Mouse (Mus musculus) liver, embryonic 14.5 days (tissue): Measurements from ENCODE around the gene Eef1akmt2. TPM values are rescaled to one million over a fixed set of nuclear protein-coding genes. Genes with fewer than 3 reads are reported as not detected.

Source experiments
- ATAC-seq: fragments of 200-750 bp; cut with Nextera tagmentation; 2 replicates; pipeline ENCODE4 v1.8.0; 2017; ENCODE audit warnings: moderate number of reproducible peaks, mild to moderate bottlenecking, moderate library complexity; ENCODE audit not compliant: insufficient read depth
- DNase-seq, 3 experiments: peaks; one replicate each; pipeline ENCODE4 v3.0.0-alpha.2; 2012 to 2013; ENCODE audit warnings: low read depth in 3 of 3, low spot score in 3 of 3
- H3K27ac ChIP-seq: fragments of 300-500 bp; sonication (generic); 2 replicates; pipeline ENCODE4 v1.5.1; 2014; ENCODE audit warnings: moderate library complexity, mild to moderate bottlenecking, control low read depth, inconsistent platforms
- H3K27me3 ChIP-seq: fragments of 300-500 bp; sonication (generic); 2 replicates; pipeline ENCODE4 v1.6.1; 2014; ENCODE audit warnings: mild to moderate bottlenecking, low read length, moderate library complexity; ENCODE audit not compliant: control insufficient read depth, insufficient read depth
- H3K36me3 ChIP-seq: fragments of 300-500 bp; sonication (generic); replicated peaks from 2 replicates; pipeline ENCODE4 v1.6.1; 2014; ENCODE audit warnings: low read depth; ENCODE audit not compliant: control insufficient read depth, insufficient read depth
- H3K4me1 ChIP-seq, 2 experiments: fragments of 200-500 bp in 1 of 2; fragments of 300-500 bp in 1 of 2; sonication (generic) in 1 of 2; replicated peaks; 2 replicates each; pipeline ENCODE4 v1.6.1; 2012 to 2014; ENCODE audit warnings: antibody characterized with exemption in 1 of 2, inconsistent platforms in 1 of 2, low read length in 1 of 2; ENCODE audit not compliant: control insufficient read depth in 2 of 2, insufficient read depth in 2 of 2
- H3K4me2 ChIP-seq: fragments of 300-500 bp; sonication (generic); 2 replicates; pipeline ENCODE4 v1.6.1; 2014; ENCODE audit warnings: low read depth, mild to moderate bottlenecking, control low read depth, moderate library complexity
- H3K4me3 ChIP-seq, 2 experiments: fragments of 200-500 bp in 1 of 2; fragments of 300-500 bp in 1 of 2; sonication (generic) in 1 of 2; 2 replicates each; pipeline ENCODE4 v1.5.1; 2012 to 2014; ENCODE audit warnings: low read depth in 2 of 2, low read length in 2 of 2, mild to moderate bottlenecking in 2 of 2, control low read depth in 1 of 2, inconsistent platforms in 1 of 2, moderate library complexity in 1 of 2; ENCODE audit not compliant: insufficient read depth in 1 of 2
- H3K9ac ChIP-seq: fragments of 300-500 bp; sonication (generic); replicated peaks from 2 replicates; pipeline ENCODE4 v1.6.1; 2014; ENCODE audit warnings: mild to moderate bottlenecking, control low read depth, moderate library complexity
- H3K9me3 ChIP-seq: fragments of 300-500 bp; sonication (generic); 2 replicates; pipeline ENCODE4 v1.6.1; 2016; ENCODE audit warnings: low read length, mixed read lengths; ENCODE audit not compliant: control insufficient read depth
- CTCF ChIP-seq: IDR thresholded peaks from 2 replicates; pipeline ENCODE4 v1.5.1; 2016; ENCODE audit warnings: antibody characterized with exemption, low read depth, control low read depth
- EP300 ChIP-seq: IDR thresholded peaks from 2 replicates; pipeline ENCODE4 v1.6.1; 2016; ENCODE audit warnings: antibody characterized with exemption, low read depth
- whole genome bisulfite sequencing: fragments of 180-500 bp; shearing (Covaris S2); extraction: QIAGEN DNeasy Blood & Tissue Kit; methylation state at CpG from one replicate; pipeline ENCODE4 v1.1.7; 2014; ENCODE audit not compliant: insufficient replicate concordance; 5-methylcytosine and 5-hydroxymethylcytosine counted together
- polyA plus RNA-seq, 2 experiments: library from polyadenylated mRNA; depleted of rRNA in 1 of 2; stranded (reverse) in 1 of 2; unstranded in 1 of 2; fragments of >200 nt; fragmentation: Nextera tagmentation in 1 of 2; extraction: Ambion mirVana in 1 of 2; gene quantifications; 2 replicates each; pipeline versions ENCODE4 v1.2.1 to v1.2.3; 2012 to 2014

Gene Eef1akmt2
- polyA plus RNA-seq, 2 experiments, result 13.1 to 19.0 TPM

DNA sequence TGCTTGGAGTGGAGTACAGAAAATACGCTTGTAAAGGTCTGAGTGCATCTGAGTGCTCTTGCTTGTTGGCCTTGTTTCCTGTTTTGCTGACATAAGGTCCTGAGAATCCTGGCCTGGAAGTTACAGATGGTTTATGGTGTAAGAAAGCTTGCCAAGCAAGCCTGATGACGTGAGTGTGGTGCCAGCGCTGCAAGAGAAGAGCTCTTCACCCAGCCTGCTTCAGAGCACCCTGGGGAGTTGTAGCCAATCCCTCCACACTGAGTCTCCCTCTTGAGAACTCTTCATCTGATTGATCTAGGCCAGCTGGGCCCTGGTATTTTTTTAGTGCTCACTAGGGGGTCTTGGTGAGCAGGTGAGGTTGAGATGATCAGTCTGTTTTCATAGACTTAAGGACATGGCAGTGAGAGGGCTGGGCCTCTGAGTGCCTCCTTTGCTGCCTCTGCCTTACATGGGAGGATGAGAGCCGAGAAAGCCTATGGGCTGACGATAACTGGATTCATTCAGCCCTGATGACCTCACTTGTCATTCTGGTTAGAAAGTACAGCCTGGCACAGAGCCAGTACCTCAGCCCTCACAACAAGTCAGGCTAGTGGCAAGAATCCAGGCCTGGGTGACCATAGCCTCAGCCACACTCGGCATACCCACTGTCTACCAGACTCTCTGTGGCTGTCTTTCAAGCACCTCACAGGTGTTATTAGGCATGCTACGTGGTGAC, 42.5 kb upstream of the Eef1akmt2 start:
- 62% methylated on average over 7 of the region's 7 CpGs for WGBS
- Histone ChIP-seq H3K4me2 (no peak overlapping the region), H3K4me1 (no peaks in the 10 kb centered on the region), H3K4me3 (no peak overlapping the region), H3K27ac (no peak overlapping the region), H3K9ac (no peak overlapping the region), H3K27me3 (no peaks in the 10 kb centered on the region), H3K36me3 (no peaks in the 10 kb centered on the region), H3K9me3 (no peaks in the 10 kb centered on the region)
- no peak for TF ChIP-seq EP300
- no peak for TF ChIP-seq CTCF
- ATAC-seq (no peak), DNase-seq (no peak)

DNA sequence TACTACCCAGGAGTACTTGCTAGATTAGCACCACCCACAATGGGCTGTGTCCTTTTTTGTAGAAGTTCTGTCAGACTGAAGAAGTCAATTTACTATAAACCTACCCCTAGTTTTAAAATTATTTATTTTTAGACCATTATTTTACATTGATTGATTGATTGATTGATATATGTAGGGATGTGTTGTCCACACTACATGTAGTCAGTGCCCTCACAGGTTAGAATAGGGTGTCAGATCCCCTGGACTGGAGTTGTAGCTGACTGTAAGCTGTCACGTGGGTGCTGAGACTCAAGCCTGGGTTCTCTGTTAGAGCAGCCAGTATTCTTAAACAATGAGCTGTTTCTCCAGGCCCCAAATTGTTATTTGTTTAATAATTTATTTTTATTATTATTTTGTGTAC, 40.9 kb upstream of the Eef1akmt2 start:
- TF ChIP-seq CTCF, result no peak
- no peak for TF ChIP-seq EP300
- DNase-seq (no peak), ATAC-seq (no peak)
- H3K4me1 ChIP-seq, result no peaks in the 10 kb centered on the region; a peak in 1 of 4 replicates
- H3K9me3 ChIP-seq, result no peaks in the 10 kb centered on the region
- no peak overlapping the region for H3K27ac ChIP-seq
- no peaks in the 10 kb centered on the region for H3K36me3 ChIP-seq
- H3K9ac ChIP-seq, result no peak overlapping the region
- H3K4me2 ChIP-seq, result no peak overlapping the region
- H3K4me3 ChIP-seq, result no peak overlapping the region
- H3K27me3 ChIP-seq, result no peaks in the 10 kb centered on the region
- 63% methylated on average over 1 of the region's 1 CpGs for WGBS

DNA sequence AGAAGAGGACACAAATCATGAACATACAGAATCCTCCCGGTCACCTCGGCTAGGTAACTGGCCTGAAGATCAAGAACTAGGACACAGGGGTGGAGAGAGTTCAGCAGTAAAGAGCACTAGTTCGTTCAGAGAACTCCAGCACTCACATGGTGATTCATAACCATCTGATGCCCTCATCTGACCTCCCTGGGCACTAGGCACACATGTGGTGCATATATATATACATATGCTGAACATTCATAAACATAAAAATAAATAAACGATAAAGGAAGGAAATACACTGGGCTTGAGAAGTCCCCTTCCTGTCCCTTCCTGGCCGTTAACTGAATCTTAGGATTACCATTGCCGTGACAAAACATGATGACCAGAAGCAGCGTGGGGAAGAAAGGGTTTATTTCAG, 40.3 kb upstream of the Eef1akmt2 start:
- no peaks in the 10 kb centered on the region; a peak in 1 of 4 replicates for H3K4me1 ChIP-seq
- no peaks in the 10 kb centered on the region for H3K36me3 ChIP-seq
- no peaks in the 10 kb centered on the region for H3K9me3 ChIP-seq
- TF ChIP-seq CTCF (no peak), EP300 (no peak)
- DNase-seq (no peak), ATAC-seq (no peak)
- WGBS, result 57% methylated on average over 7 of the region's 7 CpGs
- no peak overlapping the region for H3K9ac ChIP-seq
- no peak overlapping the region for H3K4me3 ChIP-seq
- H3K4me2 ChIP-seq, result no peak overlapping the region
- no peaks in the 10 kb centered on the region for H3K27me3 ChIP-seq
- H3K27ac ChIP-seq, result no peak overlapping the region

DNA sequence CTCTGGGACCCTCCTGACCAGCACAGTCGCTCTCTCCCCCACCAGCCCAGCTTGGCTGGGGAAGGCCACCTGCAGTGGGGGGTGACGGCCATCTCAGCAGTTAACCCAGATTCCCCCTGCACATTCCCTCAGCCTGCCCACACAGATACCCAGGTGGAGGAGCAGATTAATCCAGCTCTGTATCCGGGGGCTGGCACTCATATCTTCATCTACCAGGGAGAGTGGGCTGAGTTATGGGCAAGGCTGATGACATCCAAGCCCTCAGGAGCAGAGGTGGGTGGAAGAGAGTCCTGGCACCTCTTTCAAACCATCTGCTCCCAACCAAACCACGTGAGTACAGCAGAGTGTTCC, 39.8 kb upstream of the Eef1akmt2 start:
- no peaks in the 10 kb centered on the region; a peak in 1 of 4 replicates for H3K4me1 ChIP-seq
- no peak for TF ChIP-seq EP300
- no peak for TF ChIP-seq CTCF
- ATAC-seq, result no peak
- no peaks in the 10 kb centered on the region for H3K9me3 ChIP-seq
- no peak for DNase-seq
- 39% methylated on average over 4 of the region's 4 CpGs for WGBS
- H3K9ac ChIP-seq, result no peak overlapping the region
- H3K27me3 ChIP-seq, result no peaks in the 10 kb centered on the region
- no peak overlapping the region for H3K27ac ChIP-seq
- no peaks in the 10 kb centered on the region for H3K36me3 ChIP-seq
- no peak overlapping the region for H3K4me3 ChIP-seq
- H3K4me2 ChIP-seq, result no peak overlapping the region

DNA sequence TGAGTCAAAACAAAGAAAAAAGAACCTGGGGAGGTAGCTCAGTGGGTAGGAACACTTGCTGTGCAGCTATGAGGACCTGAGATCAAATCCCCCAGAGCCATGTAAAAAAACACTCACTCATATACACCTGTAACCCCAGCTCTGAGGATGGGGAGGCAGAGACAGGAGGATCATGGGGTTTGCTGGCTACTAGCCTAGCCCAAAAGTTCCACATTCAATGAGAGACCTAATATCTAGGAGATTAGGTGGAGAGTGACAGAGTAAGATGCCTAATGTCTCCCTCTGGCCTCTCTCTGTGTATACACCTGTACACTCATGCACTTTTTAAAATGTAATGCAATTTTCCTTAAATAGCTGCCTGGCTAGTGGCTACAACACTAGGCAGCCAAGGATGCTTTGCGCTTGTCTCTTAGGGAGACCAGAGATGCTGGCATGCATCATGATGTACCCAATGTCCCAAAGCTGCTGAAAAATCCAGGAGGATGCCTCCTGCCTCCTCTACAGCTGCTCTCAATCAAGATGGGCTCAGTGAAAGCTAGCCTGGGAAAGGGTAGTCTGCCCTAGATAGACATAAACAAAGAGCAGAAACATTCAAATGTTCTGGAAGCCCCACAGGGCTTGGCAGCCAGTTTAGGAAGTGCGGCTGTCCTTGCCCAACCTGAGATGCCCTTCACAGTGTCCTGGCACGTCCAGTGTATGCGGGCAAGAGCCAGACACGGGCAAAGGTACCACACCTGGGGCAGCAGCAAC, 39.3 kb upstream of the Eef1akmt2 start:
- 69% methylated on average over 5 of the region's 5 CpGs for WGBS
- Histone ChIP-seq H3K27me3 (no peaks in the 10 kb centered on the region), H3K4me1 (no peaks in the 10 kb centered on the region; a peak in 2 of 4 replicates), H3K9ac (no peak overlapping the region), H3K9me3 (no peaks in the 10 kb centered on the region), H3K27ac (no peak overlapping the region), H3K4me2 (no peak overlapping the region), H3K4me3 (no peak overlapping the region), H3K36me3 (no peaks in the 10 kb centered on the region)
- DNase-seq, result no peak
- TF ChIP-seq CTCF (no peak), EP300 (no peak)
- no peak for ATAC-seq
